Mouse (Mus musculus) kidney, adult 8-10 months (tissue): ENCODE results near the gene Wdpcp.
"Not testable (repeated sequence)": the region's sequence is repeated elsewhere in the genome, so short reads cannot be mapped to it uniquely, and the experiment has no call there.

Source experiments
- DNase-seq, 2 experiments: peaks; one replicate each; pipeline ENCODE4 v3.0.0; 2022

The Wdpcp gene

GRCm38 (mm10) chr11:21571700-21572381 lies at the start of gene Wdpcp, which contains the start of gene Mdh1:
TSS of gene Wdpcp (plus strand) at chr11:21572235.
TSS of gene Mdh1 (minus strand) at chr11:21572367.
- peak; percentile 98 to 99 for DNase-seq

- DNase-seq, result no peak
Measured at GRCm38 (mm10) chr11:21528676-21529394, 43.2 kb upstream of the Wdpcp start.

GRCm38 (mm10) chr11:21530856-21531255 lies 41.2 kb upstream of the Wdpcp start:
- DNase-seq, result not testable (repeated sequence)

GRCm38 (mm10) chr11:21540072-21540471 lies 32.0 kb upstream of the Wdpcp start:
- DNase-seq, result no peak

GRCm38 (mm10) chr11:21540622-21541021 lies 31.4 kb upstream of the Wdpcp start:
- DNase-seq, result peak; percentile 27 to 30

GRCm38 (mm10) chr11:21542731-21543130 lies 29.3 kb upstream of the Wdpcp start:
- DNase-seq, result no peak

GRCm38 (mm10) chr11:21545021-21545420 lies 27.0 kb upstream of the Wdpcp start:
- DNase-seq, result no peak

- no peak for DNase-seq
Measured at GRCm38 (mm10) chr11:21545951-21546350, 26.1 kb upstream of the Wdpcp start.

GRCm38 (mm10) chr11:21546671-21547070 lies 25.4 kb upstream of the Wdpcp start:
- no peak for DNase-seq

- no peak for DNase-seq
Measured at GRCm38 (mm10) chr11:21547518-21547917, 24.5 kb upstream of the Wdpcp start.

GRCm38 (mm10) chr11:21549052-21549451 lies 23.0 kb upstream of the Wdpcp start:
- DNase-seq, result no peak

GRCm38 (mm10) chr11:21549754-21550153 lies 22.3 kb upstream of the Wdpcp start:
- DNase-seq, result peak; percentile 27 to 81

GRCm38 (mm10) chr11:21550222-21551173 lies 21.5 kb upstream of the Wdpcp start:
- DNase-seq, result no peak

GRCm38 (mm10) chr11:21552049-21552448 lies 20.0 kb upstream of the Wdpcp start:
- no peak for DNase-seq

- no peak for DNase-seq
Measured at GRCm38 (mm10) chr11:21559727-21560126, 12.3 kb upstream of the Wdpcp start.

GRCm38 (mm10) chr11:21561347-21561746 lies 10.7 kb upstream of the Wdpcp start:
- peak in 1 of 2 experiments; percentile 51 for DNase-seq

- DNase-seq, result peak in 1 of 2 experiments; percentile 26
Measured at GRCm38 (mm10) chr11:21563617-21564325, 8.3 kb upstream of the Wdpcp start.

- no peak for DNase-seq
Measured at GRCm38 (mm10) chr11:21564681-21565405, 7.2 kb upstream of the Wdpcp start.

GRCm38 (mm10) chr11:21566934-21567333 lies 5.1 kb upstream of the Wdpcp start:
- no peak for DNase-seq

GRCm38 (mm10) chr11:21567733-21568132 lies 4.3 kb upstream of the Wdpcp start:
- DNase-seq, result no peak

GRCm38 (mm10) chr11:21569002-21569401 lies 3.0 kb upstream of the Wdpcp start:
- no peak for DNase-seq
